Mouse (Mus musculus) heart, embryonic 14.5 days (tissue): ENCODE results near the gene Stag1. TPM values are rescaled to one million over a fixed set of nuclear protein-coding genes. Genes with fewer than 3 reads are reported as not detected.

Experiments
- ATAC-seq: fragments of 200-750 bp; cut with Nextera tagmentation; 2 replicates; pipeline ENCODE4 v1.8.0; 2017; ENCODE audit warnings: low read depth, moderate TSS enrichment; ENCODE audit not compliant: insufficient number of reproducible peaks, insufficient read depth, low FRiP score
- H3K27ac ChIP-seq, 2 experiments: fragments of 200-500 bp in 1 of 2; fragments of 300-500 bp in 1 of 2; sonication (generic) in 1 of 2; replicated peaks in 1 of 2; 2 replicates each; pipeline ENCODE4 v1.5.1; 2012 to 2014; ENCODE audit warnings: low read depth in 2 of 2, low read length in 2 of 2, control low read depth in 1 of 2, mild to moderate bottlenecking in 1 of 2, mixed read lengths in 1 of 2; ENCODE audit not compliant: control insufficient read depth in 1 of 2, insufficient read depth in 1 of 2
- H3K27me3 ChIP-seq: fragments of 300-500 bp; sonication (generic); 2 replicates; pipeline ENCODE4 v1.6.1; 2014; ENCODE audit warnings: mild to moderate bottlenecking, low read length, control low read depth; ENCODE audit not compliant: control insufficient read depth, insufficient read depth
- H3K36me3 ChIP-seq: fragments of 300-500 bp; sonication (generic); 2 replicates; pipeline ENCODE4 v1.6.1; 2014; ENCODE audit warnings: mild to moderate bottlenecking, control low read depth, low read length, mixed read lengths; ENCODE audit not compliant: control insufficient read depth, insufficient read depth
- H3K4me1 ChIP-seq, 2 experiments: fragments of 200-500 bp in 1 of 2; fragments of 300-500 bp in 1 of 2; sonication (generic) in 1 of 2; 2 replicates each; pipeline ENCODE4 v1.6.1; 2012 to 2014; ENCODE audit warnings: low read length in 2 of 2, control low read depth in 1 of 2, mixed read lengths in 1 of 2; ENCODE audit not compliant: control insufficient read depth in 2 of 2, insufficient read depth in 2 of 2
- H3K4me2 ChIP-seq: fragments of 300-500 bp; sonication (generic); 2 replicates; pipeline ENCODE4 v1.6.1; 2014; ENCODE audit warnings: mild to moderate bottlenecking, low read length
- H3K4me3 ChIP-seq, 2 experiments: fragments of 200-500 bp in 1 of 2; fragments of 300-500 bp in 1 of 2; sonication (generic) in 1 of 2; 2 replicates each; pipeline ENCODE4 v1.5.1; 2012 to 2014; ENCODE audit warnings: low read length in 2 of 2, mild to moderate bottlenecking in 2 of 2, control low read depth in 1 of 2, low read depth in 1 of 2, moderate library complexity in 1 of 2; ENCODE audit not compliant: control insufficient read depth in 1 of 2, insufficient read depth in 1 of 2
- H3K9ac ChIP-seq: fragments of 300-500 bp; sonication (generic); 2 replicates; pipeline ENCODE4 v1.6.1; 2014; ENCODE audit warnings: mild to moderate bottlenecking, low read length
- H3K9me3 ChIP-seq: fragments of 300-500 bp; sonication (generic); 2 replicates; pipeline ENCODE4 v1.6.1; 2016; ENCODE audit warnings: low read length, control low read depth; ENCODE audit not compliant: control insufficient read depth
- WGBS: fragments of 180-500 bp; shearing (Covaris S2); extraction: QIAGEN DNeasy Blood & Tissue Kit; methylation state at CpG from one replicate; pipeline ENCODE4 v1.1.7; 2014; 5-methylcytosine and 5-hydroxymethylcytosine counted together
- polyA plus RNA-seq: library from polyadenylated mRNA; unstranded; fragments of >200 nt; fragmentation: Nextera tagmentation; extraction: Ambion mirVana; gene quantifications from 2 replicates; pipeline ENCODE4 v1.2.1, GENCODE M21; 2014

Gene Stag1
- polyA plus RNA-seq, 1 experiment from 2014 or later = 34.8 TPM

GRCm38 (mm10) chr9:100570626-100571233, 26.9 kb upstream of the Stag1 start, which contains the start of gene Slc35g2:
Gene Slc35g2 (minus strand): TSS chr9:100571090.
- H3K9me3 ChIP-seq = no peaks in the 10 kb centered on the region
- peak; percentile 69 for ATAC-seq
- 1% methylated on average over 55 of the region's 55 CpGs for WGBS
- peak within 1 kb of the TSS; percentile 81 for H3K9ac ChIP-seq
- no peaks in the 10 kb centered on the region for H3K36me3 ChIP-seq
- 0 out of 4 replicates have a peak, but pooled peaks cover 2 to 3% of the 10 kb centered on the region in 2 experiments for H3K4me1 ChIP-seq
- H3K27ac ChIP-seq = peak within 1 kb of the TSS in 1 of 2 experiments; percentile 51; a peak in 2 of 4 replicates
- peak within 1 kb of the TSS; percentile 68 to 71 for H3K4me3 ChIP-seq
- H3K27me3 ChIP-seq = no peaks in the 10 kb centered on the region
- peak within 1 kb of the TSS; percentile 84 for H3K4me2 ChIP-seq

DNA sequence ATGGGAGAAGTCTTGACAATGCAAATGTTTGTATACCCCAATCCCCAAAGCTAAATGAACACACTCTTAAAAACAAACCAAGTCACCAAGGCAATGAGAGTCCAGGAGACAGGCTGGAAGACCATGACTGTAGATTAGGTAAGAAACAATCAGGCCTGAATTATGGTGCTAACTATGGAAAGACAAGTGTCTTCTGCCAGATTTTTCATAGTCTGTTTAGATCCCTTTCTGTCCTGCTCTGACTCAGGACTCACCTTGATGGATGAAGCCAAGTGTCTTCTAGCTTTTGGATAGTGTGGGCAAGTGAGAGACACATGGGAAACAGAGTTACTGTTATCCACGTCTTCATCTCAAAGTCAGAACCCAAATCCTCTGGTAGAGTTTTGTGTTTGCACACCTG, 26.1 kb upstream of the Stag1 start:
- Histone ChIP-seq H3K27me3 (no peaks in the 10 kb centered on the region), H3K36me3 (no peaks in the 10 kb centered on the region), H3K9me3 (no peaks in the 10 kb centered on the region), H3K4me1 (0 out of 4 replicates have a peak, but pooled peaks cover 2 to 3% of the 10 kb centered on the region in 2 experiments), H3K4me3 (peak overlapping the region in 1 of 2 experiments; percentile 68; a peak in 2 of 4 replicates), H3K27ac (no peak overlapping the region), H3K4me2 (peak overlapping the region; percentile 84), H3K9ac (no peak overlapping the region; the same call in 1 of the 2 replicates)
- 88% methylated on average over 1 of the region's 1 CpGs for WGBS
- no peak for ATAC-seq

- whole genome bisulfite sequencing = 62% methylated on average over 2 of the region's 2 CpGs
- H3K36me3 ChIP-seq = no peaks in the 10 kb centered on the region
- H3K4me2 ChIP-seq = no peak overlapping the region
- no peaks in the 10 kb centered on the region for H3K27me3 ChIP-seq
- no peak for ATAC-seq
- H3K4me3 ChIP-seq = no peak overlapping the region
- H3K9ac ChIP-seq = no peak overlapping the region
- no peak overlapping the region for H3K27ac ChIP-seq
- 0 out of 4 replicates have a peak, but pooled peaks cover 2 to 3% of the 10 kb centered on the region in 2 experiments for H3K4me1 ChIP-seq
- H3K9me3 ChIP-seq = no peaks in the 10 kb centered on the region
These were observed 24.3 kb upstream of the Stag1 start for GRCm38 (mm10) chr9:100573300-100573699.

GRCm38 (mm10) chr9:100573942-100574341, 23.7 kb upstream of the Stag1 start:
- no peak overlapping the region for H3K4me3 ChIP-seq
- H3K4me2 ChIP-seq = no peak overlapping the region
- no peak overlapping the region for H3K27ac ChIP-seq
- ATAC-seq = no peak
- H3K4me1 ChIP-seq = 0 out of 4 replicates have a peak, but pooled peaks cover 2 to 3% of the 10 kb centered on the region in 2 experiments
- no peaks in the 10 kb centered on the region for H3K36me3 ChIP-seq
- no peak overlapping the region for H3K9ac ChIP-seq
- H3K9me3 ChIP-seq = no peaks in the 10 kb centered on the region
- WGBS = 52% methylated on average over 5 of the region's 5 CpGs
- no peaks in the 10 kb centered on the region for H3K27me3 ChIP-seq

DNA sequence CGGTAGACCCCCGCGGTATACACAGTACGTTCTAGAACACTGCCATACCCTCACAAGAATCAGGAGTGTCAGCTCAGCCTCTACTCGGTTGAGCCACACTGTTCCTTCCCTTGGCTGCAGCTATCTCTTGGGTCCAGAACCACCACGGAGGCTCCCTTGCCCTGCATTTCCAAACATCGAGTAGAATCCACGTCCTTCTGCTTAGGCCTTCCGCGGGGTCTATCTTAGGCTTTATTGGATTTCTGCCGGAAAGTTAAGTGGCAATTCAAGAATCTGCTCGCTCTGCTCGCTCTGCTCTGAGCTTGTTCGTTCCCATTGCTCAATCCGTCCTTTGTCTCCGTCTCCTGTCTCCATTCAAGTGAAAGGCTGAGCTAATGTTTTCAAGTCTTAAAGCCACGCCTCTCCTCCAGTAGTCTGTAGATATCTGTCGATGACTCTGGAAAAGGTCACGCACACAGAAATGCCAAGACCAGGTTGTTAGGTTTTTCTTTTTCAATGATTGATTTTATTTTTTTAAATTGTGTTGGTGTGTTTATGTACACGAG, 17.3 kb upstream of the Stag1 start:
- Histone ChIP-seq H3K4me1 (peaks cover 12 to 22% of the 10 kb centered on the region in 2 experiments), H3K4me3 (no peak overlapping the region), H3K9me3 (no peaks in the 10 kb centered on the region), H3K4me2 (no peak overlapping the region), H3K9ac (no peak overlapping the region), H3K36me3 (no peaks in the 10 kb centered on the region), H3K27ac (no peak overlapping the region), H3K27me3 (no peaks in the 10 kb centered on the region)
- 65% methylated on average over 20 of the region's 20 CpGs for WGBS
- no peak for ATAC-seq

DNA sequence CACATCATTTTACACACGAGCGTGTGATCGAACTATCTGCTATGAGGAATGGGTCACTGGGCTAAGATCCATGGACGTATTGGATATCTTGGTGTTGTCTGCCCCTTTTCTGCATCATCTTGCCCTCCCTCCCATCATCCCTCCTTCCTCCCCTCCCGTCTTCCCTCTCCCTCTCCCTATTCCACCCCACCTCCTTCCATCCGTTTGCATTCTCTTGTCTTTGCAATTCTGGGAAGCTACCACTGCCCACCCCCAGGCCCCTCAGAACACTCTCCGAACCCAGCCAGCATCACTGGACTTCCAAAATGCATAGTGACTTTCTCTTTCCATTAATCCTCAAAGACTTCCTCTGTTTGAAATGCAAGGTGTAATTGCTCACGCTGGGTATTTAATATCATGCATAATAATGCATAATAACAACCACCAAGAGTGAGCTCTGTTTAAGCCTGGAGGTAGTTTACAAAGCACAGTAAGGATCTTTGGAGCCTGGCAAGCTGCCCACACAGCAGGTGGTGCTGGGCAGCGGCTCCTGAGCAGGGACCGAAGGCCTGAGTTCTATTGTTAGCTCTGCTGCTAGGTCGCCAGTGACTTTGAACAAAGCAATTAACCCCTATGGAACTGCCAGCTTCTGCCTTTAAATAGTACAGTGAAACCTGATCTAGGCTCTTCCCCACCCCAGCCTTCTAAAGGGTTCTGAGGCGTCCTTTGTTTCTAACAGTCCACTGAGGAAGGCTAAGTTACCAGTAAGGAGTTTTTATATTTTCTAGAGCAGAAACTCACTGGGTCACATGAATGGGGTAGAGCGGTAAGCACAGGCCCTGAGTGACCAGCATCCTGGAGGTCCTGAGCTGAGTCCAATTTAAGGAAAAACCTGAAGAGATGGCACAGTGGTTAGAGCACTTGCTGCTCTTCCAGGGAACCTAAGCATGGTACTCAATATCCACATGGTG, 15.8 kb upstream of the Stag1 start:
- H3K9ac ChIP-seq = no peak overlapping the region
- H3K36me3 ChIP-seq = no peaks in the 10 kb centered on the region
- no peak overlapping the region for H3K4me3 ChIP-seq
- peaks cover 12 to 22% of the 10 kb centered on the region in 2 experiments for H3K4me1 ChIP-seq
- peak; percentile 73 for ATAC-seq
- no peaks in the 10 kb centered on the region for H3K9me3 ChIP-seq
- peak overlapping the region; percentile 37 for H3K4me2 ChIP-seq
- H3K27me3 ChIP-seq = no peaks in the 10 kb centered on the region
- H3K27ac ChIP-seq = peak overlapping the region; percentile 79 to 90
- WGBS = 40% methylated on average over 13 of the region's 13 CpGs

DNA sequence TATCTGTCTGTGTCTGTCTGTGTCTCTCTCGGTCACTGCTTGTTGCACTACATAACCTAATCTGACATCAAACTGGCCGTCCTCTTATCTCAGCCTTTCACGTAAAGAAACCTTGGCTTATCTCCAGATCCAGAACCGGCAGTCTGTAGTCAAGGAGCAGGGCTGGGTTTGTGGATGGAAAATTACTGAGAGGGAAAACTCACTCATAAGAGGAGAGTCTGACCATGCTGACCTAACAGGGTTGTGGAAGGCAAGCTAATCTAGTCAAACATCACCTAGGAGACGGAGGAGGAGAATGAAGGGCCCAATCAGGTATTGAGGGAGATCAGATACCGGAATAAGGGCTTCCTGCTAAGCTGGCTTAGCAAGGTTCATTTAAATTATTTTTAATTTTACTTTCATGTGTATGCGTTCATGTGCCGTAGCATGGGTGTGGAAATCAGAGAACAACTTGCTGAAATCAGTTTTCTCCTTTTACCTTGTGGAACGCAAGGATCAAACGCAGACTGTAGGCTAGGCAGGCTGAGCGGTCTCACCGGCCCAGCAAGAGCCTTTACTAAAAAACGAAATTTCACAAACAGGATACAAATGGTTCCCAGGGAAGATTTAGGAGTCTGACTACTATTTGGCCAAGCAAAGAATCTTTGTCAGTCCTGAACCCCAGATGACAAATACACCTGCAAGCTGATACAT, 14.6 kb upstream of the Stag1 start:
- H3K27me3 ChIP-seq = no peaks in the 10 kb centered on the region
- no peaks in the 10 kb centered on the region for H3K9me3 ChIP-seq
- H3K4me3 ChIP-seq = peak overlapping the region in 1 of 2 experiments; percentile 0; a peak in 1 of 4 replicates
- peaks cover 12 to 22% of the 10 kb centered on the region in 2 experiments for H3K4me1 ChIP-seq
- ATAC-seq = no peak
- H3K27ac ChIP-seq = peak overlapping the region; percentile 59 to 62; a peak in 3 of 4 replicates
- 49% methylated on average over 13 of the region's 13 CpGs for WGBS
- peak overlapping the region; percentile 34 for H3K4me2 ChIP-seq
- no peaks in the 10 kb centered on the region for H3K36me3 ChIP-seq
- H3K9ac ChIP-seq = 0 out of 2 replicates have a peak overlapping the region, but pooled peaks have one; percentile 8
